Mouse (Mus musculus): ENCODE data around the gene Nr4a1. TPM values are rescaled to one million over a fixed set of nuclear protein-coding genes. Genes with fewer than 3 reads are reported as not detected.

Gene Nr4a1
- total and polyA plus RNA-seq, 3 experiments: 0.60 to 1.6 (median 0.89) TPM

- H3K4me2 ChIP-seq (ENCODE audit: insufficient read depth, low read depth, poor library complexity, severe bottlenecking): peak overlapping the region; percentile 84
- H3K4me1 ChIP-seq (ENCODE audit: control insufficient read depth in 1 of 2, insufficient read depth in 2 of 2): peaks cover under 1 to 44% of the 10 kb centered on the region in 2 experiments; a peak in 3 of 4 replicates
- H3K27me3 ChIP-seq (replicated peaks): peaks cover 26% of the 10 kb centered on the region
- H3K79me2 ChIP-seq (replicated peaks; ENCODE audit: control insufficient read depth, extremely low read depth, insufficient read depth, poor library complexity, severe bottlenecking): no peaks in the 10 kb centered on the region
- no peaks in the 10 kb centered on the region for H3K36me3 ChIP-seq (replicated peaks in 1 of 2; ENCODE audit: control insufficient read depth in 1 of 2, insufficient read depth in 1 of 2, low read length in 1 of 2)
- in situ Hi-C loops (cut with MboI; ENCODE audit: low pct_ligation_motif_present, low pct_unique_long_range_greater_than_20kb, low sequenced_read_pairs) (loop anchor here (5.0 kb wide), 1 partner anchor 36 kb away; no protein-coding TSS in a partner anchor), dilution Hi-C loops (cut with MboI; ENCODE audit: extremely low pct_ligation_motif_present, extremely low pct_unique_long_range_greater_than_20kb, low sequenced_read_pairs) (no loop called here)
- no peaks in the 10 kb centered on the region for H3K9me3 ChIP-seq (replicated peaks; ENCODE audit: low read length)
- peak; percentile 92 for DNase-seq (ENCODE audit: extremely low read depth)
- TF ChIP-seq ZC3H11A (IDR thresholded peaks at IDR 0.05; ENCODE audit: low read depth, low read length): peak; percentile 82
- TF ChIP-seq RAD21 (IDR thresholded peaks at IDR 0.05; ENCODE audit: low read depth, low read length): peak; percentile 100
- TF ChIP-seq CHD2 (IDR thresholded peaks at IDR 0.05; ENCODE audit: low read length): no peak
- TF ChIP-seq CTCF (conservative IDR thresholded peaks at IDR 0.05 in 1 of 2, IDR thresholded peaks at IDR 0.05 in 1 of 2; ENCODE audit: low read depth in 2 of 2, low read length in 2 of 2): peak; percentile 98 to 99
- 0 out of 2 replicates have a peak, but pooled peaks have one; percentile 15 for TF ChIP-seq ETS1 (conservative IDR thresholded peaks at IDR 0.05; ENCODE audit: low read depth, low read length)
- peak; percentile 53; the same call in 1 of the 2 replicates for TF ChIP-seq MXI1 (IDR thresholded peaks at IDR 0.05; ENCODE audit: low read depth, low read length)
- peak; percentile 95 for TF ChIP-seq SMC3 (IDR thresholded peaks at IDR 0.05; ENCODE audit: low read depth, low read length)
- peak; percentile 27; the same call in 1 of the 2 replicates for TF ChIP-seq NELFE (IDR thresholded peaks at IDR 0.05; ENCODE audit: low read depth, low read length)
- TF ChIP-seq HCFC1 (IDR thresholded peaks at IDR 0.05; ENCODE audit: low read depth, low read length): no peak; the same call in 1 of the 2 replicates
- TF ChIP-seq ELF1 (IDR thresholded peaks at IDR 0.05; ENCODE audit: low read depth, low read length): peak; percentile 23; the same call in 1 of the 2 replicates
- TF ChIP-seq USF2 (conservative IDR thresholded peaks at IDR 0.05; ENCODE audit: low read depth, low read length): no peak
- TF ChIP-seq SIN3A (IDR thresholded peaks at IDR 0.05; ENCODE audit: low read length): peak; percentile 65; the same call in 1 of the 2 replicates
- no peak for TF ChIP-seq JUND (conservative IDR thresholded peaks at IDR 0.05; ENCODE audit: low read depth, low read length)
- H3K9ac ChIP-seq (ENCODE audit: insufficient read depth, low read depth): no peak overlapping the region
- H3K27ac ChIP-seq (ENCODE audit: insufficient read depth, low read depth): no peak overlapping the region
- H3K4me3 ChIP-seq (replicated peaks in 1 of 3; ENCODE audit: low read depth in 2 of 3, low read length in 2 of 3, poor library complexity in 1 of 3): peak overlapping the region in 1 of 3 experiments; percentile 21
Measured at GRCm38 (mm10) chr15:101240799-101241204, 13.3 kb upstream of the Nr4a1 start.

- H3K4me3 ChIP-seq (replicated peaks in 1 of 3; ENCODE audit: low read depth in 2 of 3, low read length in 2 of 3, poor library complexity in 1 of 3): no peak overlapping the region
- no peaks in the 10 kb centered on the region for H3K36me3 ChIP-seq (replicated peaks in 1 of 2; ENCODE audit: control insufficient read depth in 1 of 2, insufficient read depth in 1 of 2, low read length in 1 of 2)
- H3K9ac ChIP-seq (ENCODE audit: insufficient read depth, low read depth): no peak overlapping the region
- no peak overlapping the region for H3K27ac ChIP-seq (ENCODE audit: insufficient read depth, low read depth)
- in situ Hi-C loops (cut with MboI; ENCODE audit: low pct_ligation_motif_present, low pct_unique_long_range_greater_than_20kb, low sequenced_read_pairs) (loop anchor here (5.0 kb wide), 1 partner anchor 36 kb away; no protein-coding TSS in a partner anchor), dilution Hi-C loops (cut with MboI; ENCODE audit: extremely low pct_ligation_motif_present, extremely low pct_unique_long_range_greater_than_20kb, low sequenced_read_pairs) (no loop called here)
- DNase-seq (ENCODE audit: extremely low read depth): no peak
- no peak for TF ChIP-seq ZNF384 (IDR thresholded peaks at IDR 0.05; ENCODE audit: low read depth, low read length)
- no peak for TF ChIP-seq GABPA (IDR thresholded peaks at IDR 0.05; ENCODE audit: insufficient replicate concordance, low read depth, low read length)
- TF ChIP-seq KAT2A (IDR thresholded peaks at IDR 0.05; ENCODE audit: insufficient replicate concordance, low read length): no peak
- TF ChIP-seq JUND (conservative IDR thresholded peaks at IDR 0.05; ENCODE audit: low read depth, low read length): no peak
- TF ChIP-seq NRF1 (IDR thresholded peaks at IDR 0.05; ENCODE audit: low read depth, low read length): no peak
- TF ChIP-seq IRF4 (IDR thresholded peaks at IDR 0.05; ENCODE audit: low read depth, low read length): no peak
- no peak for TF ChIP-seq ZC3H11A (IDR thresholded peaks at IDR 0.05; ENCODE audit: low read depth, low read length)
- TF ChIP-seq MXI1 (IDR thresholded peaks at IDR 0.05; ENCODE audit: low read depth, low read length): no peak; the same call in 1 of the 2 replicates
- no peak for TF ChIP-seq UBTF (IDR thresholded peaks at IDR 0.05; ENCODE audit: low read depth, low read length)
- TF ChIP-seq ELF1 (IDR thresholded peaks at IDR 0.05; ENCODE audit: low read depth, low read length): no peak
- peaks cover 26% of the 10 kb centered on the region for H3K27me3 ChIP-seq (replicated peaks)
- peak overlapping the region; percentile 84 for H3K4me2 ChIP-seq (ENCODE audit: insufficient read depth, low read depth, poor library complexity, severe bottlenecking)
- no peaks in the 10 kb centered on the region for H3K79me2 ChIP-seq (replicated peaks; ENCODE audit: control insufficient read depth, extremely low read depth, insufficient read depth, poor library complexity, severe bottlenecking)
- no peaks in the 10 kb centered on the region for H3K9me3 ChIP-seq (replicated peaks; ENCODE audit: low read length)
- H3K4me1 ChIP-seq (ENCODE audit: control insufficient read depth in 1 of 2, insufficient read depth in 2 of 2): peaks cover 0 to 42% of the 10 kb centered on the region in 2 experiments; a peak in 3 of 4 replicates
Measured at GRCm38 (mm10) chr15:101241236-101241635, 12.8 kb upstream of the Nr4a1 start.

Data from CH12.LX (cell line).